Mouse (Mus musculus) stomach, embryonic 15.5 days (tissue): ENCODE results near the gene Klc2. TPM values are rescaled to one million over a fixed set of nuclear protein-coding genes. Genes with fewer than 3 reads are reported as not detected.

Experiments
- ATAC-seq: fragments of 200-750 bp; cut with Nextera tagmentation; 2 replicates; pipeline ENCODE4 v1.8.0; 2017; ENCODE audit warnings: low read depth, moderate number of reproducible peaks, moderate TSS enrichment; ENCODE audit not compliant: insufficient read depth, low FRiP score
- H3K27ac ChIP-seq: fragments of 300-500 bp; sonication (generic); 2 replicates; pipeline ENCODE4 v1.5.1; 2015; ENCODE audit warnings: mild to moderate bottlenecking, inconsistent platforms
- H3K27me3 ChIP-seq: fragments of 300-500 bp; sonication (generic); replicated peaks from 2 replicates; pipeline ENCODE4 v1.6.1; 2015; ENCODE audit warnings: inconsistent platforms
- H3K36me3 ChIP-seq: fragments of 300-500 bp; sonication (generic); 2 replicates; pipeline ENCODE4 v1.6.1; 2015; ENCODE audit warnings: inconsistent platforms
- H3K4me1 ChIP-seq: fragments of 300-500 bp; sonication (generic); 2 replicates; pipeline ENCODE4 v1.6.1; 2015; ENCODE audit warnings: inconsistent platforms
- H3K4me2 ChIP-seq: fragments of 300-500 bp; sonication (generic); 2 replicates; pipeline ENCODE4 v1.6.1; 2015; ENCODE audit warnings: mild to moderate bottlenecking, inconsistent platforms
- H3K4me3 ChIP-seq: fragments of 300-500 bp; sonication (generic); replicated peaks from 2 replicates; pipeline ENCODE4 v1.5.1; 2015; ENCODE audit warnings: inconsistent platforms
- H3K9ac ChIP-seq: fragments of 300-500 bp; sonication (generic); 2 replicates; pipeline ENCODE4 v1.6.1; 2015; ENCODE audit warnings: inconsistent platforms
- H3K9me3 ChIP-seq: fragments of 300-500 bp; sonication (generic); 2 replicates; pipeline ENCODE4 v1.6.1; 2016; ENCODE audit warnings: inconsistent platforms
- WGBS: fragments of 180-500 bp; shearing (Covaris S2); methylation state at CpG from one replicate; pipeline ENCODE4 v1.1.7; 2015; 5-methylcytosine and 5-hydroxymethylcytosine counted together
- polyA plus RNA-seq: library from polyadenylated mRNA; unstranded; fragments of >200 nt; fragmentation: Nextera tagmentation; extraction: Ambion mirVana; gene quantifications from 2 replicates; pipeline ENCODE4 v1.2.1, GENCODE M21; 2015

Gene Klc2
- polyA plus RNA-seq, 1 experiment from 2014 or later: 18.0 TPM

DNA sequence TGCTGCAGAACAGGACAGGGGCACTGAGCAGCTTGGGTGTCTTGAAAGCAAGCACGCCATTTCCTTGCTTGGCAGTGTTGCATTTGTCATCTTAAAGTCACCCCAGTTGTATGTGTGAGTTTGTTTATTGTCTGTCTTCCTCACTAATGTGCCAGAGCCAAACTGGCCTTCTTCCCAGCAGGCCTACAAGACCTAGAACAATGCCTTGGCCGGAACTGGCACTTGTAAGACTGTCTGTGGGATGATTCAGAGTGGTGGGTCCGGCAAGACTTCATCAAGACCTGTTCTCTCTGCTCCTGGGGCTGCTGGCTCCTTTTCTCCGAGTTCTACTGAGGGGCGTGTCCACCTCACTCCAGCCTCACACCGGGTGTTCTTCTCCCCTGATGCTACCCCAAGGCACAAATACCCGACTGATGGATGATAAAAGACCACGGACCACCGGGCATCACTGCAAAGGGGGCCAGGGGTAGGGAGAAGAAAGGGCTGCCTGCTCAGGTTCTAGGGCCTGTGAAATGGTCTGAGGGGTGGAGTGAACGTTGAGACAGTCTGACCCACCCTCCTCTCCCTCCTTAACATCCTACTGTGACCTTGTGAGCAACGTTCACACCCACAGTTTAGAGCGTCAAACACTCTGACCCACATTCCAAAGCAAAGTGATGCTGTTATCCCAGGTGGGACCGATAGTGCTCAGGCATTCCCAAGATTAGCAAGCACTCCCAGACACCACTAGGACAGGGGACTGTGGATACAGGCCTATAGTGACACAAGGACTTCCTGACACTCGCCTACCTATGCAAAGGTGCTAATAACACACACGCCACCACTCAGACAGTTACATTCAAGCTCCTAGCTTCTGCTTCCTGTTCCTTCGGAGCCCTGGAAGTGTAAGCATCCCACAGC is 60.2 kb downstream of the Klc2 start:
- peaks cover 45% of the 10 kb centered on the region for H3K4me1 ChIP-seq
- 23% methylated on average over 16 of the region's 16 CpGs for WGBS

More for the DNA sequence above, 60.2 kb downstream of the Klc2 start:
- H3K4me3 ChIP-seq: no peak overlapping the region
- H3K9me3 ChIP-seq: no peaks in the 10 kb centered on the region
- no peaks in the 10 kb centered on the region for H3K36me3 ChIP-seq
- peak overlapping the region; percentile 80 for H3K27ac ChIP-seq
- no peak overlapping the region for H3K4me2 ChIP-seq
- peaks cover 5% of the 10 kb centered on the region; the same call in 1 of the 2 replicates for H3K27me3 ChIP-seq
- no peak overlapping the region for H3K9ac ChIP-seq
- no peak for ATAC-seq

Other genes starting within 250 kb of the Klc2 start
- gene Actn3, start 240.7 kb downstream of the Klc2 start, polyA plus RNA-seq: 2.3 and 2.5 TPM in 2 replicates
- gene Zdhhc24, start 239.9 kb downstream of the Klc2 start, polyA plus RNA-seq: 11.4 and 11.6 TPM in 2 replicates
- 2.7 and 3.0 TPM in 2 replicates for gene Bbs1, start 211.9 kb downstream of the Klc2 start, polyA plus RNA-seq
- 107 and 122 TPM in 2 replicates for gene Dpp3, start 190.3 kb downstream of the Klc2 start, polyA plus RNA-seq
- gene Peli3, start 175.4 kb downstream of the Klc2 start, polyA plus RNA-seq: 1.7 and 1.9 TPM in 2 replicates
- gene Mrpl11, start 156.4 kb downstream of the Klc2 start, polyA plus RNA-seq: 95.8 and 100 TPM in 2 replicates
- 0.22 and 0.24 TPM in 2 replicates for gene Npas4, start 128.2 kb downstream of the Klc2 start, polyA plus RNA-seq
- 3.6 and 3.7 TPM in 2 replicates for gene Slc29a2, start 94.7 kb downstream of the Klc2 start, polyA plus RNA-seq
- gene B4gat1, start 79.7 kb downstream of the Klc2 start, polyA plus RNA-seq: 38.7 and 42.1 TPM in 2 replicates
- 2.2 and 2.3 TPM in 2 replicates for gene AC124502.3, start 79.7 kb downstream of the Klc2 start, polyA plus RNA-seq
- gene Brms1, start 77.2 kb downstream of the Klc2 start, polyA plus RNA-seq: 39.5 and 39.9 TPM in 2 replicates
- gene Rin1, start 68.1 kb downstream of the Klc2 start, polyA plus RNA-seq: 2.3 and 3.6 TPM in 2 replicates
- 58.4 and 68.3 TPM in 2 replicates for gene Cd248, start 50.5 kb downstream of the Klc2 start, polyA plus RNA-seq
- gene Tmem151a, start 33.0 kb downstream of the Klc2 start, polyA plus RNA-seq: 5.9 and 6.4 TPM in 2 replicates
- 101 TPM in 2 replicates for gene Yif1a, start 30.0 kb downstream of the Klc2 start, polyA plus RNA-seq
- 15.1 and 16.6 TPM in 2 replicates for gene Cnih2, start 20.0 kb downstream of the Klc2 start, polyA plus RNA-seq
- gene Rab1b, start 11.5 kb downstream of the Klc2 start, polyA plus RNA-seq: 227 and 233 TPM in 2 replicates
- 18.0 and 20.6 TPM in 2 replicates for gene Pacs1, start 154.6 kb upstream of the Klc2 start, polyA plus RNA-seq
- 278 and 308 TPM in 2 replicates for gene Sf3b2, start 176.9 kb upstream of the Klc2 start, polyA plus RNA-seq
- gene Gal3st3, start 179.8 kb upstream of the Klc2 start, polyA plus RNA-seq: 2.2 and 2.9 TPM in 2 replicates
- not detected in 2 replicates for gene Catsper1, start 217.2 kb upstream of the Klc2 start, polyA plus RNA-seq
- 7.9 and 13.9 TPM in 2 replicates for gene Cst6, start 231.0 kb upstream of the Klc2 start, polyA plus RNA-seq
- 48.0 and 51.2 TPM in 2 replicates for gene Eif1ad, start 248.2 kb upstream of the Klc2 start, polyA plus RNA-seq
- gene Banf1, start 248.6 kb upstream of the Klc2 start, polyA plus RNA-seq: 433 and 441 TPM in 2 replicates